Mouse (Mus musculus) thymus, postnatal 25 days (tissue): ENCODE results near the gene Glt28d2.

Experiments used
- DNase-seq: peaks from one replicate; pipeline ENCODE4 v3.0.0; 2022

Gene Glt28d2

DNA sequence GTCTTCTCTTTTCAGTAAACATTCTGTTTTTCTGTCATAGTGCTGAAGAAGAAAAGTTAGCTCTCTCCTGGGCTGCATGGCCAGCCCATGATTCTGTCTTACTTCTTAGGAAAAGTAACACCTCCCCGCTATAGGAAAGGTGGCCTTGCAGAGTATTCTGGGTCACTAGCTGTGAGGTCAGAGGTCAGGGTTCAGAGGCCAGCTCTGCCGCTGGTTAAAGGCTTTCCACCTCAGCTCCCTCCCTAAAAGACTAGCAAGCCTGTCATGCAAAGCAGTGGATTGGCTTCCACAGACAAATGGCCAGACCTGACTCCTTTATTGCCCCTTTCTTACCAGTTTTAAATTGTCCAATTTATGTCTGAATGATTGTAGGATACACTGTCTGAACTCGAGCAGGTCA, 23.3 kb downstream of the Glt28d2 start:
- no peak for DNase-seq

DNA sequence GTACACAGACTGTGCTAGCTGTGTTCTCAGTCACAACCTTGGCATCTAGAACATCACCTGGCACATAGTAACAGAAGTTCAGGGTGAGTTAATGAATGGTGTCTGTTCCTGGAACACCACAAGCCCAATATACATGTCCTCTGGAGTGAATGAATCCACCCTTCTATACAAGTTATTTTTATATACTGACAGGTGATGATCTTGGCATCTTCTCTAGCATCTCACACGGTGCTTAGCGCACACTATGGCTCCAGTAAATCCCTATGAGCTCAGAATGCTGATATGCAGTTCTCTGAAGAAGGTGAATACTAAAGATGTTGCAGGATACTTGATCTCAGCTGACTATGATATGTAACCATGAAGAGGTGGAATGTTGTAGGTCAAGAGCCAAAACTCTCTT, 24.4 kb downstream of the Glt28d2 start:
- DNase-seq = no peak

DNA sequence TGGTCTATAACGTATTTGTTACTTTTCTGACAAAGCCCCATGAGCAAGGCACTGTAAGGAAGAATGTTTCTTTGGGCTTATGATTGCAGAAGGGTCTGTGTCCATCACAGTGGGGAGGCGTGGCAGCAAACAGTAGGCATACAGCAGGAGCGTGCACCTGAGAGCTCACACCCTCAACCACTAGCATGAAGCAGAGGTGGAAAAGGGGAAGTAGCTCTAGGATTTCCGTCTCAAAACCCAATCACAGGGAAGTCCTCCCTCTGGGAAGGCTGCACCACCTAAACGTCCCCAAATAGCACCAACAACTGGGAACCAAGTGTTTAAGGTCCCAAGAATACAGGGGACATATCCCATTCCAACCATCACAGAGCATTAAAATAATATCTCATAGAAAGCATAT, 26.3 kb downstream of the Glt28d2 start:
- no peak for DNase-seq

DNA sequence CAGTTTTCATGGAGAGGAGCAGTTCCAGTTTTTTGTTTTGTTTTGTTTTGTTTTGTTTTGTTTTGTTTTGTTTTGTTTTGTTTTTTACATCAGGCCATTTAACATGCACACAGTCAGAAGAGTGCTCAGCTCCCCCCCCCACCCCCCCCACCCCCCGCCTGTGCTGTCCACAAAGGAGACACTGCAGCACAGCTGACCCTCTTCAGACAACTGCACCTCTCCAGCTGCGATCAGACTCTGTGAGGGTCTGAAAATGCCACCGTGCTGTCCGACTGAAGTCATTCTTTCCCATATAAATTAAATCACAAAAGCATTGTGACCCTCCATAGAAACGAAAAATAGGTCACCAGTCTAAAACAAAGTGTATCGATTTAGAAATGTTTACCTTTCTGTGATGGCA, 28.0 kb downstream of the Glt28d2 start:
- DNase-seq = no peak

DNA sequence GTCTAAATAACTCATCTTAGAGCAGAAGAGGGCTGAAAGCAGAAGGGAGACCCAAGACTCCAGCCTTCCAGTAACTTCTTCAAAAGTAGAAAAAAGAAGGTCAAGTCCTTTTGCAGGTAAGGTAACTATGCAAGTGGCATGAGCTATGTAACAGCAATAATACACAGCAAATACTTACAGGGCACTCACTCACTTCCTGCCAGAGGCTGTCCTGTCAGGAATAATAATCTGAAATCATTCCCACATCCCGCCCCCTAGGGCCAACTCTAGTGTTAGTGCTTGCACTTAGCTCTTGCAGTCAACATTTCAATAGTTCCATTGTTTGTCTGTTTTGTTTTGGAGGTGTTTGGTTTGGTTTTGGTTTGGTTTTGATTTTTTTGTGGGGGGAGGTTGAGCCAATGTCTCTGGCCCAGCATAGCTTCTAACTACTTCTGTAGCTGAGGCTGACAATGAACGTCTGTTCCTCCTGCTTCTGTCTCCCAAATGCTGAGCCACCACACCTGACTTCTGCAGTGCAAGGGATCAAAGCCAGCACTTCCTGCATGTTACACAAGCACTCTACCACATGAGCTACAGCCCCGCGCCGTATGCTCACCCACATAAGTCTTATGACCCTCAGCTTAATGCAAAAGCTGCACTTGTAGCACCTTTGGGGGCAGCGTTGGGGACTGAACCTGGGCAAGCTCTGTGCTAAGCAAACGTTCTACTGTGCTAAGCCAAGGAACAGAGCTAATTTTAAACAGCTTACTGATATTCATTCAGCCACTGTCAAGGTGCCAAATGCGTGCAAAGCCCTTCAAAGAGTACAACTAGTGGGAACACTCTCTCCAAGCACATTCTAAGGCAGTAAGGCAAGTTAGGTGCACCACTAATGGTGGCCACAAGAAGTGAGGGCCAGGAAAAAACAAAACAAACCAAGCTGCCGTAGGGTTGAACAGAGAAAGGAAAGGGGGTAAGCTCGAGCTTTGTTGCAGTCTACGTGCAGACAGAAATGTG, 28.9 kb downstream of the Glt28d2 start:
- no peak for DNase-seq

DNA sequence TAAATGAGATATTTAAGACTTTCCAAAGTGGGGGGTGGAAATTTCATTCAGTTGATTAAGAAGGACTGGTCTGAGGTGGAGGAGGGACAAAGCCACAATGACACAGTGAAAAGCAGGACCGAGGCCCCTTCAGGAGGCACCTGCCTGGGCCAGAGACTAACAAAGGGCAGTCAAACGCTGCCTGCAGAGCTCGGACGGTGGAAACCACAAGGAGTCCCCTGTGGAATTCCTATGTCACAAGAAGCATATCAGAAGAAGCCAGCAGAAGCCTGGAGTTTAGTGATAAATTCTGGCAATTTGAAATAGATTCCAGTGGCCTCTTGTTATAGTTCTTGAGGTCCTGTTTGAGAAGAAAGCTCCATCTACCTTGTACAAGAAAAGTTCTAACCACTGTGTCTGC, 30.2 kb downstream of the Glt28d2 start:
- DNase-seq = no peak

DNA sequence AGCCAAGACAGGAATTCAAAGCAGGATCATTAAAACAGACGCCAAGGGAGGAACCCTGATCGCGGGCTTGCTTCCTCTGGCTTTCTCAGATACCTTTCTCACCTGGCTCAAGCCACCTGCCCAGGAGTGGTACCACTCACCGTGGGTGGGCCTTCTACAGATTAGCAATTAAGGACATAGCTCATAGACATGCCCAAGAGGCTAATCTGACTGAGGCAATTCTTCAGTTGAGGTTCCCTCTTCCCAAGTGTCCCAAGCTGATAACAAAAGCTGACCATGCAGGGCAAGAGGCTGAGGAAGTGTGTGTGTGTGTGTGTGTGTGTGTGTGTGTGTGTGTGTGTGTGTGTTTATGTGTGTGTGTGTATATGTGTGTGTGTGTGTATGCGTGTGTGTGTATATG, 31.4 kb downstream of the Glt28d2 start:
- no peak for DNase-seq

DNA sequence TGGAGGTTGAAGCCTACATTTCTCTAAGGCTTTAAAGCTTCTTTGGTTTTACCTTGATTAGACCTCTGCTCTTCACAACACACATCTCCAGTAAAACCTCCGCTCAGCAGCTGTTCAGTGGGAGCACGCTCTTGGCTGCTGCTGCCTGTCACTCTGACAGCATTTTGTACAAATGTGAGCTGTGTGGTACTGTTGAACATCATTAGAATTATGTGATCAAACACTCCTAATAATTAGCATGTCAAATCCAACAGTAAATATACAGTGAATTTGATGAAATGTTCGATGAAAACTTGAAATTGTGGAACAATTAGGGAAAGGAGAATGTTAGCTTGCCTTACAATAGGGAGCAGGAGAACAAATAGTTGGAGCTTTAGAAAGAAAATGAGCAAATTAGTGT, 32.3 kb downstream of the Glt28d2 start:
- no peak for DNase-seq

DNA sequence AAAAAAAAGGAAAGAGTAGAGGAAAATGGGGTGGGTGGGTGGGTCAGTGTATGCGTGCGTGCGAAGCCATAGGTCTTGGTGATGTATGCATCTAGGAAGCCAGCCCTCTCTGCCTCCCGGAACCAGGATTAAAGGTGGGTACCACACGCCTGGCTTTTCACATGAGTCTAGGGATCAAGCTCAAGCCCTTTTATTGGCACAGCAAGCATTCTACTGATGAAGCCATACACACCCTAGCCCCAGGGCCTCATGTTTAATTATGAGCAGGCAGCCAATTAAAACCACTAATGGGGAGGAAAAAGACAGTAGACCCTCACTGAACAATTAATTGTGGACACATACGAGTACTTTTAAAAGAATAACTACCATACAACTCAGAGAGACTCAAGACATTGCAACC, 33.2 kb downstream of the Glt28d2 start:
- no peak for DNase-seq

DNA sequence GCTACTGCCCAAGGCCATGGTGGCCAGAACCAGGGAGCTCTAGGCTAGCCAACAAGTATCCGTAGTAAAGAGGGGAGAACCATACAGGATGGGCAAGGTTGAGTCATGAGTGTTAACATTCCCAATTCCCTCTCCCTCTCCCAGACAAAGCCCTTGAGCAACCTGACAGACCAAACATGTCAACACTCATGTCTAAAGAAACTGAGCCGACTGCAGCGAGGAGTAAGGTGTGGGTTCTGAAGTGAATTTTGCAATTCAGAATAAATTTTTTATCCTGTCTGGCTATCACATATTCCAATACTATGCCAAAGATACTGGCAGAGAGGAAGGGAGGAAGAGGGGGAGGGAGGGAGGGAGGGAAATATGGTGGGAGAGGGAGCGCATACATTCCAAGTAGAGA, 33.6 kb downstream of the Glt28d2 start:
- no peak for DNase-seq

DNA sequence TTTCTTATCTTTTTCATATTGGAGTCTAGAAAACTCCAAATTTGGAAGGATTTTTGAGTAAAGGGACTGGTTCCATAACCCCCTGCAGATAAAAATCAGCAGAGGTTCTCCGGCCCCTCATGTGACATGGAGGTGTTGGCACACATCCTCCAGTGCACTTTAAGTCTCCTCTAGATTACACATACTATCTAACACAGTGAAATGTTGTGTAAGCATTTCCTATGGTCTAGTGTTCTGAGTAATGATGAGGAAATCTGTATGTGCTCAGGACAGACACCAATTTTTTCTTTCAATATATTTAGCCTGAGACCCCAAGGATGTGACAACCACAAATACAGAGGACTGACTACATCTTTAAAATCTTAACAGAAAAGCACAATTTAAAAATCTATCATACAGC, 37.2 kb downstream of the Glt28d2 start:
- no peak for DNase-seq

DNA sequence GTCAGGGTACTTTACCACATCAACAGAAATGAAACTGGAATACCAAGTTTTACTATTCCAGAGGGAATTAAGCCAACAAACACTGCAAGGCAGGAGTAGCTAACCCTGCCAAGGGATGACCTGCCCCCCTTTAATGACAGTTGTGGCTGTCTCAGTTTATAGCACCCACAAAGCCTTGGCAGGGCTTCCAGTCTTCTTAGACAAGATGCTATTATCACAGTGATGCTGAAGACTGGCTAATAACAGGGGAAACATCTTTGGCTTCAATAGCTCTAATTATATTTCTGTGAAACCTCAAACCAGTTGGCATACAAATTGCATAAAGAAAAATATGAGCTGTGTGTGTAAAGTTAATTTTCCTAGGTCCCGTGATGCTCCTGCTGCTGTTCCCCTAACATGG, 41.0 kb downstream of the Glt28d2 start:
- no peak for DNase-seq

DNA sequence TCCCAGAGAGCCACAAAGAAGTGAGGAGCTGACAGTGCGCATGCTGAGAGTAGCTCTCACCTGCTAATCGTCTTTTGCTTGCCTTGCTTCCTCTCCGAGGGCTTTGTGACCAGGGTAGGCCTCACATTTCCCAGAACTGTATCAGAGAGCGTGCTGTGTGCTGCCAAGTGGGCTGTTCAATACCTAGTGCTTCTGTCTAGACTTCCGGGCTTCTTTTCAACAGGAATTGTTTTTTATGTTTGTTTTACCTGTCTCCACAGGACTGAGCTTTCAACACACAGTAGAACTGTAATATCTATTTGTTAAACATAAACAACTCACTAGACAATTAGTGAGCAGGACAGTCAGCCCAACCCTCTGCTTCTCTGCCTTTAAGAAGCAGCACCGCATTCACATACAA, 42.0 kb downstream of the Glt28d2 start:
- DNase-seq = no peak

DNA sequence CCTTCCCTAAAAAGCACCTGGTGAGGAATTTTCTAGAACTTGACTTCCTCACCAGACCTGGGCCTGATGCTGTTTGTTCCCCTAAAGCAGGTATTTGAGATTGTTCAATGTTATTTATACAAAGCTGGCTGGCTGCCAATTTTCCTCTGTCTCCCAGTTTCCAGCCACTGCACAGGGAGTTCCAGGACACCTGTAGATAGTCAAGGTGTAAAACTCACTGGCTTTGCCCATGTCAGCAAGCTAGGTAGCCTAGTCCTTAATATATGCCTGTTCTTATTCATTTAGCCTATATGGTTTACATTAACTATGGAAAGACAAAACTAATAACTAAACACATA, 44.5 kb downstream of the Glt28d2 start:
- no peak for DNase-seq

DNA sequence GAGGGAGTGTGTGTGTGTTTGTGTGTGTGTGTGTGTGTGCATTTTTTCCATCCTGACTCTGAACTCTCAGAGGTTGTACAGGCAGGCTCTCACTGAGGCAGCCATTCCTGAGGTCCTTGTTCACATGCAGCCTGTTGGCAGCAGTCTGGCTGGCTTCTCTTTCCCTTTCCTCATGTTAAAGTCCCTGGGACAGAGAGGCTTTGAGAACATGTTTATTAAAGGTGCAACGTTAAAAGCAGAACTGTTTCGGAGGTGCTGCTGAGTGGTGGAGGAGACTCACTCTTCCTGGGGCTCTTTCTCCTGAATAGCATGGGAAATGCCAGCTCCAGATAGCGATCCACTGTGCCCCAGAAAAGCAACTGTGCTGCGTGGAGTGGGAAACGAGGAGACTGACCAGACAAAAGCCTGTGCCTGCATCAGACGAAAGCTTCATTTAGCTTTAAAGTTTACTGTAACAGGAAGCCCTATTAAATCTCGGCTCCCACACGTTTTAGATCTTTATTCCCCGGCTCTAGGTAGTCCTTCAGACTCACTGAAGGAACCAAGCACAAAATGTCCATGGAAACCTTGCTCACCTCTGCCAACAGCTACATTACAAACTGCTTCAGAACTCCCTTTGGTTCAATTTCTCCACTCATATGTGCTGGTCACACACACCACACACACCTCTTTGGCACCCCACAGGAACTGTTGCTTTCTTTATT, 45.0 kb downstream of the Glt28d2 start:
- no peak for DNase-seq

DNA sequence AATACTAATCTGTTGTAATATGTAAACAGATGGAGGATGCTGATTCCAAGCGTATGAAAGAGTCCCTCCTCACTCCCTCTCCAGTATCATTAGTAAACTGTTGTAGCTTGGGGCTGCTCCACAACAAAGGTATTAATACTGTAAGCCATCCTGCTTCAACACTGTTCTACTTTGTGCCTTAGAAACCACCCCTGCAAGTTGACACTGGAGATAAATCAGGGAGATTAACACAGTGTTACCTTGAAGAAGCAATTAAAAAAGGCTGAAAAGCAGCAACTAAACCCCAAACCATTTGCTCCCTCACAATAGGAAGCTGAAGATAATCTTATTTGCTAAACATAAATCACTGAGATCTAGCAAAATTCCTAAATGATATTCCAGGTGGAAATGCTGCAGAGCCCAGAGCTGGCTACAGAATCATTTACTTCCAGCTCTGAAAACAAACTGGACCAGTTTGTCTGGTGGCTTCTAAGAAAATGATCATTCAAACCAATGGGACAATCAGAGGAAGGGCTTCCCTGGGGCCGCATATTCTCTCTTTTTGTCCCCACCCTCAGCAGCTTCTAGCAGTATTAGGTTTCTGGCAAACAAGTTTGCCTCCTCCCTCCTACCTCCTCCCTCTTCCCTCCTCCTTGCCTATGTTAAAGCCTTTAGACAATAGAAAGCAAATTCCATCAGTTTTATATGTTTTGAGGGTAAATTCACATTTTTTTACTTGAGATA, 45.7 kb downstream of the Glt28d2 start:
- no peak for DNase-seq

DNA sequence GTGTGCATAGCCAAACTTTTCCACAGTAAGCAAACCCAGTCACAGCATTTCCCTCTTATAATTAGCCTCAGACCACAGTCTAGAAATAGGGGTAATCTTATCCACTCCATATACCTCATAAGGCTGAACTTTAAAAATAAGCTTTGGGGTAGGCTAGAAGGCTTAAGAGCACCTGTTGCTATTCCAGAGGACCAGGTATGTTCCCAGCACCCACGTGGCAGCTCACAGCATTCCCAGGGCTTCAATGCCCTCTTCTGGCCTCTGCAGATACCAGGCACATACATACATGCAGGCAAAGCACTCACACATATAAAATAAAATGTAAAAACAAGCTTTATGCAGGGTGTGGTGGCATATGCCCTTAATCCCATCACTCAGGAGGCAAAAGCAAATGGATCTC, 53.7 kb downstream of the Glt28d2 start:
- no peak for DNase-seq

DNA sequence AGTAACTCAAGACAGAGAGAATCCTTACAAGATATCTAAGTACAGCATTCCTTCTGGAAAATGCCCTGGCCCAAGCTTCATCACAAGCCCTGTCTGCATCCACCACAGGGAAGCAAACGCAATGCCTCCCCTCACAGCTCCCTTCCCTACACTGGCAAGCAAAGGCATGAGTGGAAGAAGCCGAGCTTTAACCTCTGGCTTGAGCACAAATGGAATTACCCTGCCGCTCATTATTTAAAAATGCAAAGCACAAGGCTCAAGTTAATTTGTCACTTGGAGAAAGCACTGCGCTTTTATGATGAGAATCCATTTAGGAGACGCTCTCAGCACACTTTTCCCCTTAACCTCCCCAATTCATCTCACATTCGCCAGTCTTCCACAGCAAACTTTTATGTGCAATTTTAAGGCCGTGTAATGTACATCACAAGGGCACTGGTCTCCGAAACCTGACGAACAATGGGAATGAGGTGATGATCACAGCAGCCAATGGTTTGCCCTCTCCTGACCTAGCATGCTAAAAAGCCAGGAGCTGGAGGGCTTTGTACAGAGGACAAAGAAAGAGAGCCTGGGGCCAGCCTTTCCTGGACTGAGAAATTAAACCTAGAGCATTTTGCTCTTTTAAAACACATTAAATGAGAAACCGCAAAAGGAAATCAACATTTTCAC, 54.7 kb downstream of the Glt28d2 start:
- no peak for DNase-seq

DNA sequence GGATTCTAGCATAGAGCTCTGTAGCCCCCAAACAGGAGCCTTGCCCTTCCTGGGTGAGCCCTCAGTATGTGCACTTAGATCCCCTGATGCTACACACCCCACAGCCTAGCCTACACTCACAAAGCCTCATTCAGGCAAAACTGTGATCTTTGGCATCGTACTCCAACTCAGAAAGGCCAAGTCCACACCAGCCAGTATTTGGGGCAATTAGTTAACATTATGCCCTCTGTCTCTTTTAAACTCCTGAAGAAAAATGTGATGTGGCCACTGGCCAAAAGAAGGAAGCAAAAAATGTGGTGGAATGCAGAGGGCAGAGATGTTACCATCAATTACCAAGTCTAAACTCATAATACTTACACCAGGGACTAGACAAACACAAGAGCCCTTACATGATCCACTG, 55.5 kb downstream of the Glt28d2 start:
- DNase-seq = no peak

DNA sequence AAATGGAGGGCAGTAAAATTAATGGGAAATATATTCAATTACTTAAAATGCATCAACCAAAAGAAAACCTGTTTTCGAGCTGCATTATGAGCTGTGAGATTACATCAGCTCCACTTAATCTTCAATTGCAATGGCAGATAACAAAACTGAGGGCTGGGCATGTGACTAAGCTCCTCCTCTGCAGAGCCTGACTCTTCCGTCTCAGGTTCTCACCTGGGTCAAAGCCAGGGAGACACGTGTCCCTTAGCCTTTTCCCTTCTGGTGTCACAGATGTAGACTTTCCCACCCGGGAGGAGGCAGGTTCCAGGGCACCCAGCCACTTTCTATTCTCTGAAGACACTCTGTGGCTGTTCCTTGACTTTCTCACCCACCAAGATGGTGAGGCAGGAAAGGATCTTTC, 58.3 kb downstream of the Glt28d2 start:
- no peak for DNase-seq

DNA sequence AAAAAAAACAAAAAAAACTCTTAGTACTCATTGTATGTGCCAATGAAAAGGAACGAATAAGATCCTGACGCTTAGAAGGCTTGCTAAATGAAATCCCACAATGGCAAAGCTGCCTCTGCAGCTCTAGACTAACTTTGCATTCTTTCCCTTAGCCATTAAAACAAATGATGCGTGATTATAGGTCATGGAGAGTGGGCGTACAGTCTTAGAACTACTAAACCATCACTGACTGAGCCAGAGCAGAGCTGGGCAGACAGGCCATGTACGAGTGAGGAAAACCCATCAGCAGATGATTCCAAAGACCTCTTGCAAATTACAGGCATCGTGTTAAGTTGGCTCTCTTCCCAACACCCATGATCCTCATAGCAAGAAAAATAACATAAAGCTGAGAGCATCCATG, 59.5 kb downstream of the Glt28d2 start:
- DNase-seq = no peak

DNA sequence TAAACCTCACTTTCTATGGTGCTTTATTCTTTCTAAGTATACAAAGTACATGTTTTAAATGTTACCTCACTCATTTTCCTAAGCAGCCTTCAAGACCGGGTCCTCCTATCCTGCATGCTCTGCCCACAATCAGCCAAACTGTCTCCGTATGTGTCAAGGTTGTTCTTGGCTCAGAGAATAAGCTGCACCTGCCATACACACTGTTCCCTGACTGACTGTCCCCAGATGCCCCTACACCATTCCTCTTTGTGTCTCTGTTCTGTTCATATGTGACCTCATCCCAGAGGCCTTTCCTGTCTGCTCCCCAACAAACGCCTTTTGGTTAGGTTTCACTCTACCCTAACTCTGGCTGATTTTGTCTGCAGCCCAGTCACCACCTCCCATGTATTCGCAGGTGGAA, 60.0 kb downstream of the Glt28d2 start:
- no peak for DNase-seq

DNA sequence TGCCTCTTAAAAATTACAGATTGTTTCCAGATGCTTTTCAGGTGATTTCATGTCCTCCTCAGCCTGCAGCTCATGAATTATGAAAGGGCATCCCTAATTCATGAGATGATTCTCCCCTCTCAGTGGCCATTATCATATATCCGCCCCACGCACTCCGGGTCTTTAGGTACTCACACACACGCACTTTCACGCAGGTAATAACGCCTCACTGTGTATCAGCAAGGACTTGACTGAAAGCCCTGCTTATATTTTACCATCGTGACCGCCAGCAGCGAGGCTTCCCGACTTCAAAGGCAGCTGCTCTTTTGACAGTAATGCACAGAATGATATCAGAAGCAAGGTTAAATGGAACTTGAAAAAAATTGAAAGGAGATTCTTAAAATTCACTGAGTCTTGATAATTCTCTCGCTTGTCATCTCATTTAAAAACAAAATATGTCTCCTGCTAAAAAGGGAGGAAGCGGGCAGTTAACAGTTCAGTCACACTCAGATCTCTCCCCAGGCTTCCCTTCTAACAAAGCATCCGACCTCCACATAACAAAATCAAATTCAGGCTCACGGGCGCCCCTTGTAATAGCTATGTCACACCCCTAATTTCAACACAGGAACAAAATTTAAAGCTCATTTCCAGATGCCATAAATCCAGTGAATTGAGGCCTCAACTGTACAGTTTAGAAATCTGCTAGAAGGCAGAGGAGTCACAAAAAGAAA, 66.3 kb downstream of the Glt28d2 start:
- no peak for DNase-seq
